Mouse (Mus musculus): Measurements from ENCODE around the gene Bmp4. TPM values are rescaled to one million over a fixed set of nuclear protein-coding genes. Genes with fewer than 3 reads are reported as not detected.

Gene Bmp4
- polyA plus RNA-seq, 1 experiment from 2014 or later: 82.5 TPM

- WGBS: 85% methylated on average over 3 of the region's 3 CpGs
- Histone ChIP-seq H3K4me2 (no peak overlapping the region), H3K9me3 (no peaks in the 10 kb centered on the region), H3K27me3 (no peaks in the 10 kb centered on the region), H3K36me3 (no peaks in the 10 kb centered on the region), H3K4me3 (no peak overlapping the region), H3K9ac (no peak overlapping the region), H3K4me1 (no peaks in the 10 kb centered on the region), H3K27ac (no peak overlapping the region)
- ATAC-seq (ENCODE audit: insufficient number of reproducible peaks, insufficient read depth, low FRiP score, low TSS enrichment, low read depth): no peak
Observed at GRCm38 (mm10) chr14:46408319-46408718, 17.9 kb upstream of the Bmp4 start.

- Histone ChIP-seq H3K9ac (no peak overlapping the region), H3K4me3 (no peak overlapping the region), H3K4me2 (no peak overlapping the region), H3K27ac (no peak overlapping the region), H3K36me3 (no peaks in the 10 kb centered on the region), H3K4me1 (peaks cover 12% of the 10 kb centered on the region), H3K27me3 (peaks cover 30% of the 10 kb centered on the region), H3K9me3 (no peaks in the 10 kb centered on the region)
- 73% methylated on average over 2 of the region's 2 CpGs for WGBS
- no peak for ATAC-seq (ENCODE audit: insufficient number of reproducible peaks, insufficient read depth, low FRiP score, low TSS enrichment, low read depth)
Observed at GRCm38 (mm10) chr14:46399925-46400324, 9.5 kb upstream of the Bmp4 start.

- Histone ChIP-seq H3K9me3 (no peaks in the 10 kb centered on the region), H3K4me3 (peak overlapping the region; percentile 41), H3K27me3 (peaks cover 30% of the 10 kb centered on the region), H3K27ac (no peak overlapping the region), H3K36me3 (no peaks in the 10 kb centered on the region), H3K9ac (peak overlapping the region; percentile 49), H3K4me2 (peak overlapping the region; percentile 64), H3K4me1 (peaks cover 12% of the 10 kb centered on the region)
- ATAC-seq (ENCODE audit: insufficient number of reproducible peaks, insufficient read depth, low FRiP score, low TSS enrichment, low read depth): no peak; the same call in 1 of the 2 replicates
- WGBS: 3% methylated on average over 27 of the region's 27 CpGs
Observed at GRCm38 (mm10) chr14:46398091-46398695, 7.7 kb upstream of the Bmp4 start.

GRCm38 (mm10) chr14:46391621-46392170 is 1.2 kb upstream of the Bmp4 start:
- peaks cover 18% of the 10 kb centered on the region for H3K4me1 ChIP-seq
- no peaks in the 10 kb centered on the region for H3K9me3 ChIP-seq
- H3K36me3 ChIP-seq: no peaks in the 10 kb centered on the region
- H3K27ac ChIP-seq: no peak overlapping the region
- H3K4me2 ChIP-seq: no peak overlapping the region
- no peak for ATAC-seq (ENCODE audit: insufficient number of reproducible peaks, insufficient read depth, low FRiP score, low TSS enrichment, low read depth)
- 50% methylated on average over 6 of the region's 6 CpGs for WGBS
- peaks cover 20% of the 10 kb centered on the region for H3K27me3 ChIP-seq
- H3K4me3 ChIP-seq: no peak overlapping the region
- H3K9ac ChIP-seq: no peak overlapping the region

- 3% methylated on average over 24 of the region's 24 CpGs for WGBS
- Histone ChIP-seq H3K4me3 (peak overlapping the region; percentile 63), H3K27ac (peak overlapping the region; percentile 96), H3K9ac (peak overlapping the region; percentile 86), H3K9me3 (no peaks in the 10 kb centered on the region), H3K4me1 (peaks cover 24% of the 10 kb centered on the region), H3K36me3 (no peaks in the 10 kb centered on the region), H3K27me3 (peaks cover 15% of the 10 kb centered on the region), H3K4me2 (peak overlapping the region; percentile 74)
- ATAC-seq (ENCODE audit: insufficient number of reproducible peaks, insufficient read depth, low FRiP score, low TSS enrichment, low read depth): no peak
Observed at GRCm38 (mm10) chr14:46389438-46390248, 826 bp downstream of the Bmp4 start.

GRCm38 (mm10) chr14:46388636-46389035 is 1.8 kb downstream of the Bmp4 start:
- Histone ChIP-seq H3K9me3 (no peaks in the 10 kb centered on the region), H3K4me2 (peak overlapping the region; percentile 74), H3K4me1 (peaks cover 33% of the 10 kb centered on the region), H3K27ac (peak overlapping the region; percentile 96), H3K36me3 (peaks cover 8% of the 10 kb centered on the region), H3K27me3 (peaks cover 15% of the 10 kb centered on the region), H3K4me3 (peak overlapping the region; percentile 63), H3K9ac (peak overlapping the region; percentile 86)
- WGBS: 0% methylated on average over 27 of the region's 27 CpGs
- ATAC-seq (ENCODE audit: insufficient number of reproducible peaks, insufficient read depth, low FRiP score, low TSS enrichment, low read depth): no peak

GRCm38 (mm10) chr14:46387821-46388481 is 2.5 kb downstream of the Bmp4 start:
- Histone ChIP-seq H3K4me3 (peak overlapping the region; percentile 63), H3K27me3 (peaks cover 15% of the 10 kb centered on the region), H3K4me1 (peaks cover 36% of the 10 kb centered on the region), H3K9ac (peak overlapping the region; percentile 86), H3K4me2 (peak overlapping the region; percentile 74), H3K27ac (peak overlapping the region; percentile 96), H3K9me3 (no peaks in the 10 kb centered on the region), H3K36me3 (peaks cover 12% of the 10 kb centered on the region)
- no peak for ATAC-seq (ENCODE audit: insufficient number of reproducible peaks, insufficient read depth, low FRiP score, low TSS enrichment, low read depth)
- under 1% methylated on average over 41 of the region's 41 CpGs for WGBS

- Histone ChIP-seq H3K27me3 (peaks cover 15% of the 10 kb centered on the region), H3K4me1 (peaks cover 41% of the 10 kb centered on the region), H3K27ac (peak overlapping the region; percentile 96), H3K9ac (peak overlapping the region; percentile 86), H3K4me2 (peak overlapping the region; percentile 74), H3K36me3 (peaks cover 18% of the 10 kb centered on the region), H3K4me3 (peak overlapping the region; percentile 63), H3K9me3 (no peaks in the 10 kb centered on the region)
- ATAC-seq (ENCODE audit: insufficient number of reproducible peaks, insufficient read depth, low FRiP score, low TSS enrichment, low read depth): peak; percentile 82
- under 1% methylated on average over 27 of the region's 27 CpGs for WGBS
Observed at GRCm38 (mm10) chr14:46387357-46387671, 3.2 kb downstream of the Bmp4 start.

- no peak for ATAC-seq (ENCODE audit: insufficient number of reproducible peaks, insufficient read depth, low FRiP score, low TSS enrichment, low read depth)
- WGBS: under 1% methylated on average over 28 of the region's 28 CpGs
- H3K27me3 ChIP-seq: peaks cover 12% of the 10 kb centered on the region
- peak overlapping the region; percentile 74 for H3K4me2 ChIP-seq
- H3K9me3 ChIP-seq: no peaks in the 10 kb centered on the region
- peak overlapping the region; percentile 96 for H3K27ac ChIP-seq
- peak overlapping the region; percentile 63 for H3K4me3 ChIP-seq
- peaks cover 47% of the 10 kb centered on the region for H3K4me1 ChIP-seq
- H3K36me3 ChIP-seq: peaks cover 24% of the 10 kb centered on the region
- peak overlapping the region; percentile 86 for H3K9ac ChIP-seq
Observed at GRCm38 (mm10) chr14:46386478-46387356, 3.8 kb downstream of the Bmp4 start.

- Histone ChIP-seq H3K27ac (peak overlapping the region; percentile 96), H3K4me2 (peak overlapping the region; percentile 74), H3K36me3 (peaks cover 29% of the 10 kb centered on the region), H3K4me1 (peaks cover 55% of the 10 kb centered on the region), H3K4me3 (peak overlapping the region; percentile 63), H3K9me3 (no peaks in the 10 kb centered on the region), H3K9ac (peak overlapping the region; percentile 86), H3K27me3 (peaks cover 8% of the 10 kb centered on the region)
- WGBS: under 1% methylated on average over 39 of the region's 39 CpGs
- ATAC-seq (ENCODE audit: insufficient number of reproducible peaks, insufficient read depth, low FRiP score, low TSS enrichment, low read depth): no peak
Observed at GRCm38 (mm10) chr14:46385701-46386477, 4.6 kb downstream of the Bmp4 start.
